Mouse (Mus musculus): ENCODE data around the gene Olfr1291-ps1.

- TF ChIP-seq GATA1 (IDR thresholded peaks at IDR 0.05; ENCODE audit: low read length): no peak
- TF ChIP-seq TAL1 (IDR thresholded peaks at IDR 0.05; ENCODE audit: low read length): no peak
These were observed 3.3 kb upstream of the Olfr1291-ps1 start, which contains the start of gene Olfr1290 for GRCm38 (mm10) chr2:111493729-111494128.

All from erythroblast, embryonic 14.5 days (primary cell).